Mouse (Mus musculus): ENCODE measurements around the gene Phb2.

- TF ChIP-seq EP300 (IDR thresholded peaks at IDR 0.05; ENCODE audit: insufficient read depth, low read depth, low read length) (no peak), POLR2A (IDR thresholded peaks at IDR 0.05; ENCODE audit: insufficient read depth, low read length) (no peak)
Observed at GRCm38 (mm10) chr6:124689011-124689410, 23.1 kb upstream of the Phb2 start.
